Mouse (Mus musculus): Measurements from ENCODE around the gene Arhgap28. TPM values are rescaled to one million over a fixed set of nuclear protein-coding genes. Genes with fewer than 3 reads are reported as not detected.

Arhgap28 gene
- polyA plus RNA-seq, 1 experiment from 2014 or later = 5.7 TPM

- Histone ChIP-seq H3K9me3 (ENCODE audit: control insufficient read depth, low read length) (no peaks in the 10 kb centered on the region), H3K4me3 (ENCODE audit: low read depth, low read length) (no peak overlapping the region), H3K27ac (replicated peaks) (no peak overlapping the region), H3K27me3 (ENCODE audit: control insufficient read depth, insufficient read depth, low read length) (no peaks in the 10 kb centered on the region), H3K4me1 (replicated peaks; ENCODE audit: control insufficient read depth, insufficient read depth) (0 out of 2 replicates have a peak, but pooled peaks cover 2% of the 10 kb centered on the region), H3K4me2 (replicated peaks; ENCODE audit: low read depth) (no peak overlapping the region), H3K9ac (ENCODE audit: low read length) (no peak overlapping the region), H3K36me3 (ENCODE audit: control insufficient read depth, insufficient read depth, low read length) (no peaks in the 10 kb centered on the region)
- 67% methylated on average over 4 of the region's 4 CpGs for WGBS
- TF ChIP-seq EP300 (optimal IDR thresholded peaks at IDR 0.05) = no peak
- no peak for TF ChIP-seq CTCF (IDR thresholded peaks at IDR 0.05; ENCODE audit: low read depth)
- DNase-seq (ENCODE audit: low spot score) (no peak), ATAC-seq (ENCODE audit: low FRiP score, low TSS enrichment) (no peak)
Measured at GRCm38 (mm10) chr17:67985532-67985931, 18.4 kb downstream of the Arhgap28 start.

GRCm38 (mm10) chr17:67980573-67980972, 23.3 kb downstream of the Arhgap28 start:
- DNase-seq (ENCODE audit: low spot score) = no peak
- 50% methylated on average over 3 of the region's 3 CpGs for WGBS

GRCm38 (mm10) chr17:67979248-67979647, 24.7 kb downstream of the Arhgap28 start:
- H3K4me2 ChIP-seq (replicated peaks; ENCODE audit: low read depth) = peak overlapping the region; percentile 36; the same call in 1 of the 2 replicates
- H3K4me1 ChIP-seq (replicated peaks; ENCODE audit: control insufficient read depth, insufficient read depth) = no peaks in the 10 kb centered on the region; the same call in 1 of the 2 replicates
- H3K27ac ChIP-seq (replicated peaks) = peak overlapping the region; percentile 69
- H3K9me3 ChIP-seq (ENCODE audit: control insufficient read depth, low read length) = no peaks in the 10 kb centered on the region
- ATAC-seq (ENCODE audit: low FRiP score, low TSS enrichment) (peak; percentile 55; the same call in 1 of the 2 replicates), DNase-seq (ENCODE audit: low spot score) (no peak)
- WGBS = 56% methylated on average over 5 of the region's 5 CpGs
- no peak overlapping the region for H3K4me3 ChIP-seq (ENCODE audit: low read depth, low read length)
- H3K36me3 ChIP-seq (ENCODE audit: control insufficient read depth, insufficient read depth, low read length) = no peaks in the 10 kb centered on the region
- TF ChIP-seq CTCF (IDR thresholded peaks at IDR 0.05; ENCODE audit: low read depth) (no peak), EP300 (optimal IDR thresholded peaks at IDR 0.05) (no peak)
- H3K9ac ChIP-seq (ENCODE audit: low read length) = no peak overlapping the region
- H3K27me3 ChIP-seq (ENCODE audit: control insufficient read depth, insufficient read depth, low read length) = no peaks in the 10 kb centered on the region

More at GRCm38 (mm10) chr17:67980573-67980972, 23.3 kb downstream of the Arhgap28 start:
- no peak overlapping the region for H3K4me3 ChIP-seq (ENCODE audit: low read depth, low read length)
- H3K27me3 ChIP-seq (ENCODE audit: control insufficient read depth, insufficient read depth, low read length) = no peaks in the 10 kb centered on the region
- no peaks in the 10 kb centered on the region; the same call in 1 of the 2 replicates for H3K4me1 ChIP-seq (replicated peaks; ENCODE audit: control insufficient read depth, insufficient read depth)
- H3K27ac ChIP-seq (replicated peaks) = no peak overlapping the region
- no peaks in the 10 kb centered on the region for H3K9me3 ChIP-seq (ENCODE audit: control insufficient read depth, low read length)
- no peaks in the 10 kb centered on the region for H3K36me3 ChIP-seq (ENCODE audit: control insufficient read depth, insufficient read depth, low read length)
- no peak for ATAC-seq (ENCODE audit: low FRiP score, low TSS enrichment)
- H3K9ac ChIP-seq (ENCODE audit: low read length) = no peak overlapping the region
- no peak for TF ChIP-seq EP300 (optimal IDR thresholded peaks at IDR 0.05)
- no peak for TF ChIP-seq CTCF (IDR thresholded peaks at IDR 0.05; ENCODE audit: low read depth)
- H3K4me2 ChIP-seq (replicated peaks; ENCODE audit: low read depth) = no peak overlapping the region

- DNase-seq (ENCODE audit: low spot score) = peak; percentile 46
- WGBS = 6% methylated on average over 3 of the region's 3 CpGs
- no peaks in the 10 kb centered on the region for H3K9me3 ChIP-seq (ENCODE audit: control insufficient read depth, low read length)
- no peaks in the 10 kb centered on the region; the same call in 1 of the 2 replicates for H3K4me1 ChIP-seq (replicated peaks; ENCODE audit: control insufficient read depth, insufficient read depth)
- TF ChIP-seq CTCF (IDR thresholded peaks at IDR 0.05; ENCODE audit: low read depth) = no peak
- no peak for TF ChIP-seq EP300 (optimal IDR thresholded peaks at IDR 0.05)
- no peaks in the 10 kb centered on the region for H3K27me3 ChIP-seq (ENCODE audit: control insufficient read depth, insufficient read depth, low read length)
- H3K27ac ChIP-seq (replicated peaks) = peak overlapping the region; percentile 69
- no peak overlapping the region for H3K4me3 ChIP-seq (ENCODE audit: low read depth, low read length)
- no peak overlapping the region for H3K9ac ChIP-seq (ENCODE audit: low read length)
- no peaks in the 10 kb centered on the region for H3K36me3 ChIP-seq (ENCODE audit: control insufficient read depth, insufficient read depth, low read length)
- peak overlapping the region; percentile 36; the same call in 1 of the 2 replicates for H3K4me2 ChIP-seq (replicated peaks; ENCODE audit: low read depth)
- peak; percentile 79 for ATAC-seq (ENCODE audit: low FRiP score, low TSS enrichment)
Measured at GRCm38 (mm10) chr17:67978786-67979185, 25.1 kb downstream of the Arhgap28 start.

- Histone ChIP-seq H3K4me1 (replicated peaks; ENCODE audit: control insufficient read depth, insufficient read depth) (no peaks in the 10 kb centered on the region; the same call in 1 of the 2 replicates), H3K4me2 (replicated peaks; ENCODE audit: low read depth) (no peak overlapping the region), H3K36me3 (ENCODE audit: control insufficient read depth, insufficient read depth, low read length) (no peaks in the 10 kb centered on the region), H3K27me3 (ENCODE audit: control insufficient read depth, insufficient read depth, low read length) (no peaks in the 10 kb centered on the region), H3K4me3 (ENCODE audit: low read depth, low read length) (no peak overlapping the region), H3K9me3 (ENCODE audit: control insufficient read depth, low read length) (no peaks in the 10 kb centered on the region), H3K27ac (replicated peaks) (no peak overlapping the region), H3K9ac (ENCODE audit: low read length) (no peak overlapping the region)
- DNase-seq (ENCODE audit: low spot score) = no peak
- no peak for ATAC-seq (ENCODE audit: low FRiP score, low TSS enrichment)
- TF ChIP-seq EP300 (optimal IDR thresholded peaks at IDR 0.05) (no peak), CTCF (IDR thresholded peaks at IDR 0.05; ENCODE audit: low read depth) (no peak)
- WGBS = 30% methylated on average over 2 of the region's 2 CpGs
Measured at GRCm38 (mm10) chr17:67976465-67976864, 27.5 kb downstream of the Arhgap28 start.

- H3K4me1 ChIP-seq (replicated peaks; ENCODE audit: control insufficient read depth, insufficient read depth) = no peaks in the 10 kb centered on the region; the same call in 1 of the 2 replicates
- H3K36me3 ChIP-seq (ENCODE audit: control insufficient read depth, insufficient read depth, low read length) = no peaks in the 10 kb centered on the region
- no peaks in the 10 kb centered on the region for H3K27me3 ChIP-seq (ENCODE audit: control insufficient read depth, insufficient read depth, low read length)
- ATAC-seq (ENCODE audit: low FRiP score, low TSS enrichment) (no peak), DNase-seq (ENCODE audit: low spot score) (no peak)
- no peaks in the 10 kb centered on the region for H3K9me3 ChIP-seq (ENCODE audit: control insufficient read depth, low read length)
- no peak overlapping the region for H3K27ac ChIP-seq (replicated peaks)
- TF ChIP-seq EP300 (optimal IDR thresholded peaks at IDR 0.05) (no peak), CTCF (IDR thresholded peaks at IDR 0.05; ENCODE audit: low read depth) (no peak)
- H3K9ac ChIP-seq (ENCODE audit: low read length) = no peak overlapping the region
- H3K4me3 ChIP-seq (ENCODE audit: low read depth, low read length) = no peak overlapping the region
- H3K4me2 ChIP-seq (replicated peaks; ENCODE audit: low read depth) = no peak overlapping the region
Measured at GRCm38 (mm10) chr17:67976027-67976426, 27.9 kb downstream of the Arhgap28 start.
